Mouse (Mus musculus) liver, adult 2 months (tissue): ENCODE results near the gene Odc1.

ENCODE experiments used
- CTCF ChIP-seq: fragments of 200-500 bp; IDR thresholded peaks from 2 replicates; pipeline ENCODE4 v1.5.1; 2011; ENCODE audit warnings: low read depth, low read length, control low read depth
- POLR2A ChIP-seq: fragments of 200-500 bp; IDR thresholded peaks from 2 replicates; pipeline ENCODE4 v1.6.1; 2011; ENCODE audit warnings: low read length, control low read depth; ENCODE audit not compliant: insufficient read depth; ENCODE audit errors: extremely low read depth

GRCm38 (mm10) chr12:17557344-17557966, 12.9 kb downstream of the Odc1 start:
- TF ChIP-seq CTCF (no peak), POLR2A (no peak)
